Mouse (Mus musculus) stomach, postnatal 0 days (tissue): ENCODE measurements at regions not wholly inside any gene's neighbourhood (a gene's known extent, or its start where the extent isn't known, plus 50 kb on each side); places are given as distances from the start of the nearest gene placed in this dataset.

Experiments
- CTCF ChIP-seq: IDR thresholded peaks from 2 replicates; pipeline ENCODE4 v1.5.1; 2016; ENCODE audit warnings: antibody characterized with exemption, low read depth, mild to moderate bottlenecking, moderate library complexity
- EP300 ChIP-seq: optimal IDR thresholded peaks from 2 replicates; pipeline ENCODE3; 2016; ENCODE audit warnings: antibody characterized with exemption

GRCm38 (mm10) chr12:65367866-65368419 is 142.6 kb downstream of the Wdr20rt start:
- TF ChIP-seq CTCF (no peak), EP300 (no peak)
